Mouse (Mus musculus) limb, embryonic 10.5 days (tissue): ENCODE measurements around the gene Sbf2. TPM values are rescaled to one million over a fixed set of nuclear protein-coding genes. Genes with fewer than 3 reads are reported as not detected.

Experiments used
- DNase-seq: peaks from one replicate; pipeline ENCODE4 v3.0.0-alpha.2; 2017; ENCODE audit warnings: low spot score
- H3K27ac ChIP-seq: fragments of 300-500 bp; sonication (generic); 2 replicates; pipeline ENCODE4 v1.5.1; 2016; ENCODE audit warnings: mild to moderate bottlenecking
- H3K27me3 ChIP-seq: fragments of 300-500 bp; sonication (generic); 2 replicates; pipeline ENCODE4 v1.6.1; 2016; ENCODE audit warnings: low read depth, mild to moderate bottlenecking; ENCODE audit not compliant: poor library complexity, severe bottlenecking
- H3K36me3 ChIP-seq: fragments of 300-500 bp; sonication (generic); 2 replicates; pipeline ENCODE4 v1.6.1; 2016; ENCODE audit warnings: mild to moderate bottlenecking, moderate library complexity
- H3K4me1 ChIP-seq: fragments of 300-500 bp; sonication (generic); 2 replicates; pipeline ENCODE4 v1.6.1; 2016
- H3K4me3 ChIP-seq: fragments of 300-500 bp; sonication (generic); 2 replicates; pipeline ENCODE4 v1.5.1; 2016; ENCODE audit warnings: mild to moderate bottlenecking, moderate library complexity
- H3K9me3 ChIP-seq: fragments of 300-500 bp; sonication (generic); replicated peaks from 2 replicates; pipeline ENCODE4 v1.6.1; 2016; ENCODE audit warnings: mild to moderate bottlenecking
- WGBS: fragments of 180-500 bp; shearing (Covaris S2); methylation state at CpG from one replicate; pipeline ENCODE4 v1.1.7; 2016; 5-methylcytosine and 5-hydroxymethylcytosine counted together
- polyA plus RNA-seq: library from polyadenylated mRNA; unstranded; fragments of >200 nt; fragmentation: Nextera tagmentation; extraction: Ambion mirVana; gene quantifications from 2 replicates; pipeline ENCODE4 v1.2.1, GENCODE M21; 2016

The Sbf2 gene
- polyA plus RNA-seq, 1 experiment from 2014 or later = 28.7 TPM

- H3K27me3 ChIP-seq = peaks cover 83% of the 10 kb centered on the region
- DNase-seq = peak; percentile 56
- peaks cover 56% of the 10 kb centered on the region for H3K4me1 ChIP-seq
- H3K9me3 ChIP-seq = no peaks in the 10 kb centered on the region
- H3K36me3 ChIP-seq = no peaks in the 10 kb centered on the region
- no peak overlapping the region for H3K27ac ChIP-seq
- peak overlapping the region; percentile 53 for H3K4me3 ChIP-seq
- 2% methylated on average over 12 of the region's 12 CpGs for WGBS
Measured at GRCm38 (mm10) chr7:110627099-110627482, 12.4 kb upstream of the Sbf2 start.

GRCm38 (mm10) chr7:110626186-110627098, 11.7 kb upstream of the Sbf2 start:
- Histone ChIP-seq H3K4me1 (peaks cover 56% of the 10 kb centered on the region), H3K27me3 (peaks cover 77% of the 10 kb centered on the region), H3K4me3 (peak overlapping the region; percentile 53), H3K36me3 (no peaks in the 10 kb centered on the region), H3K27ac (no peak overlapping the region), H3K9me3 (no peaks in the 10 kb centered on the region)
- no peak for DNase-seq
- 3% methylated on average over 28 of the region's 28 CpGs for WGBS

DNA sequence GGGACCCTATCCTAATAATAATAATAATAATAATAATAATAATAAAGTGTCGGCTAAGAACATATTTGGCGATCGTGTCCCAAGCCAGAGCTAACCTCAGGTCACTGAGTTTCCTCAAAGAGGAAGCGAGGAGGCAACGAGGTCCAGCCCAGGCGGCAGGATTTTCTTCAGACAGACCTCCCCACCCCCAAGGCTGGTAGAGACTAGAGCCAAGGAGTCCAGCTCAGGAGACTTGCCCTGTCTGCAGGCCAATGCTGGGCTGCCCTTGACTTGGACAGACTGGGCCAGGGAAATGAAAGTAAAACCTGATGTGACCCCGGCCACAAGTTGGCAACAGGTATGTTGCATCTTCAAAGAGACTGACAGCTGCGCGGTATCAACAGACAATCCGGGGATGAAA, 10.8 kb upstream of the Sbf2 start:
- Histone ChIP-seq H3K9me3 (no peaks in the 10 kb centered on the region), H3K36me3 (no peaks in the 10 kb centered on the region), H3K27me3 (peaks cover 71% of the 10 kb centered on the region), H3K4me3 (peak overlapping the region; percentile 40; the same call in 1 of the 2 replicates), H3K4me1 (peaks cover 50% of the 10 kb centered on the region), H3K27ac (no peak overlapping the region)
- no peak for DNase-seq
- WGBS = 54% methylated on average over 10 of the region's 10 CpGs

GRCm38 (mm10) chr7:110624961-110625360, 10.2 kb upstream of the Sbf2 start:
- H3K4me1 ChIP-seq = peaks cover 45% of the 10 kb centered on the region
- peaks cover 71% of the 10 kb centered on the region for H3K27me3 ChIP-seq
- no peak overlapping the region for H3K4me3 ChIP-seq
- no peak for DNase-seq
- 89% methylated on average over 13 of the region's 13 CpGs for WGBS
- H3K9me3 ChIP-seq = no peaks in the 10 kb centered on the region
- H3K36me3 ChIP-seq = no peaks in the 10 kb centered on the region
- H3K27ac ChIP-seq = no peak overlapping the region

GRCm38 (mm10) chr7:110624067-110624466, 9.3 kb upstream of the Sbf2 start:
- no peak for DNase-seq
- peaks cover 66% of the 10 kb centered on the region for H3K27me3 ChIP-seq
- H3K4me1 ChIP-seq = peaks cover 41% of the 10 kb centered on the region
- 63% methylated on average over 2 of the region's 2 CpGs for WGBS
- no peaks in the 10 kb centered on the region for H3K36me3 ChIP-seq
- H3K9me3 ChIP-seq = no peaks in the 10 kb centered on the region
- H3K27ac ChIP-seq = no peak overlapping the region
- no peak overlapping the region for H3K4me3 ChIP-seq

DNA sequence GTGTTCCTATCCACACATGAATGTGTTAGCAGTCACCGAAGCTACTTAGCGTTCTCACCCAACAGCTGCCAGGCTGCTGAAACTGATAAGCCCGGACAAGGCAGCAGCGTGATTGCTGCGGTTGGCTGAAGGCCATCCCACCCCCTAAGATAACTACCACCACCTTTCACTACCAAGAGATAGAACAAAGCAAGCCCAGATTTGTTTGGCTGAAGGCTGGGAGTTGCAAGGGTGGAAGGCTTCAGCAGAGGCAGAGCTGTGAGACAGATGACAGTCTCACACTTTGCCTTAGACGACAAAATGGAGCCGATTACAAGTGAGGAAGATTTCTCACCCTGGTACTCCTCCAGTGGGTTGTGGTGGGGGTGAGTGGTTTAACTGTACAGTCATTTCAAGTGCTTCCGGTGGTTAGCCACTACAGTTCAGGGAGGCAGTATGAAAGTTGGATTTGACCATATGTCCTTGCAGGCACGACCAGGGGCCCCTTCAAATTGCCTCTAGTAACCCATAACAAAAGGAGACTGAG, 4.4 kb upstream of the Sbf2 start:
- H3K27me3 ChIP-seq = peaks cover 18% of the 10 kb centered on the region
- DNase-seq = no peak
- peaks cover 16% of the 10 kb centered on the region for H3K4me1 ChIP-seq
- 36% methylated on average over 9 of the region's 9 CpGs for WGBS
- no peak overlapping the region for H3K4me3 ChIP-seq
- no peak overlapping the region for H3K27ac ChIP-seq
- H3K36me3 ChIP-seq = no peaks in the 10 kb centered on the region
- H3K9me3 ChIP-seq = no peaks in the 10 kb centered on the region

DNA sequence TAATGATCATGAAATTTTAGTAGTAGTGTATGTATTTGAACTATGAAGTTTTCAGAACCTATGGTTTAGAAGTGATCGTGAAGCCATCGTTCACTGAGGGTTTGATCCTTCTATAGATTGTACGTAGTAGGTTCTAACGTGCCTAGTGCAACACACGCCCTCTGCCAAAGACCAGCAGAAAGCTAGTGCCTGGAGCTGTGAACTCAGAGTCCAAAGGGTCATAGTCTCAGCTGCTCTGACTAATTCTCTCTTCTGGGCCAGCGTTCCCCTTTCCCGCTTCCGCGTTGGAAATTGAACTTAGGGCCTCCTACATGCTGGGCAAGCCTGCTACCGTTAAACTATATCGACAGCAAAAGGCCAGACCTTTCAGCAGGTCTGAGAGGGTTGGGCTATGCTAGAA, 1.1 kb upstream of the Sbf2 start:
- H3K4me3 ChIP-seq = peak overlapping the region; percentile 94
- peaks cover 19% of the 10 kb centered on the region for H3K4me1 ChIP-seq
- whole genome bisulfite sequencing = 6% methylated on average over 11 of the region's 11 CpGs
- H3K9me3 ChIP-seq = no peaks in the 10 kb centered on the region
- 0 out of 2 replicates have a peak, but pooled peaks cover 9% of the 10 kb centered on the region for H3K27me3 ChIP-seq
- peak; percentile 38 for DNase-seq
- no peaks in the 10 kb centered on the region for H3K36me3 ChIP-seq
- no peak overlapping the region for H3K27ac ChIP-seq

DNA sequence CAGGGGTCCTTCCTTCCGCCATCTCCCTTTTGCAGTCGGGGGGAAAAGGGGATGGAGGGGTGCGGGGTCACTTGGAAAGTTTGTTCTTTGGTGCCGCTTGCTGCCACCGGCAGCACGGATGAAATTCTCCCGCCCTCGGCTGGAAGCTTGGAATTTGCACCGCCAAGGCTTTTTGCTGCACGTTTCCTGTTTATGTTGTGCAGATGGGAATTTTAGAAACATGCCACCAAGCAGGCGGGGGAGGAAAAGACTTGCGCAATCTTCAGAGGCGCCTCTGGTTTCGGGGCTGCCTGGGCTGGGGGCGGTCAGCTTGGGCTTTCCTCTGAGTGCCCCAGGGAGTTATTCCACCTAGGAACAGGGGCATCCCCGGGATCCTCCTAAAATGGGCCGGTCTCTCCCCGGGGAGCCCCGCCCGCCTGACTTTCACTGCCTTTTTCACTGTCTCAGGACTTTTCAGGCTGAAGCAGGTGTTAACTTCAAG, 469 bp upstream of the Sbf2 start:
- no peak for DNase-seq
- Histone ChIP-seq H3K4me1 (peaks cover 19% of the 10 kb centered on the region), H3K4me3 (peak overlapping the region; percentile 94), H3K27ac (peak overlapping the region; percentile 98), H3K36me3 (no peaks in the 10 kb centered on the region), H3K27me3 (0 out of 2 replicates have a peak, but pooled peaks cover 5% of the 10 kb centered on the region), H3K9me3 (no peaks in the 10 kb centered on the region)
- under 1% methylated on average over 20 of the region's 20 CpGs for WGBS

- no peak for DNase-seq
- H3K27ac ChIP-seq = peak overlapping the region; percentile 98
- H3K36me3 ChIP-seq = 0 out of 2 replicates have a peak, but pooled peaks cover 2% of the 10 kb centered on the region
- WGBS = 4% methylated on average over 17 of the region's 17 CpGs
- H3K4me1 ChIP-seq = peaks cover 19% of the 10 kb centered on the region
- H3K9me3 ChIP-seq = no peaks in the 10 kb centered on the region
- H3K27me3 ChIP-seq = no peaks in the 10 kb centered on the region
- H3K4me3 ChIP-seq = peak overlapping the region; percentile 94
Measured at GRCm38 (mm10) chr7:110613381-110614132, 1.2 kb downstream of the Sbf2 start.

GRCm38 (mm10) chr7:110606906-110607305, 7.8 kb downstream of the Sbf2 start:
- Histone ChIP-seq H3K36me3 (0 out of 2 replicates have a peak, but pooled peaks cover 2% of the 10 kb centered on the region), H3K9me3 (no peaks in the 10 kb centered on the region), H3K4me1 (no peaks in the 10 kb centered on the region), H3K4me3 (no peak overlapping the region), H3K27ac (no peak overlapping the region), H3K27me3 (no peaks in the 10 kb centered on the region)
- 94% methylated on average over 1 of the region's 1 CpGs for WGBS
- DNase-seq = no peak

GRCm38 (mm10) chr7:110605476-110605875, 9.2 kb downstream of the Sbf2 start:
- Histone ChIP-seq H3K4me1 (no peaks in the 10 kb centered on the region), H3K27me3 (no peaks in the 10 kb centered on the region), H3K36me3 (0 out of 2 replicates have a peak, but pooled peaks cover 2% of the 10 kb centered on the region), H3K9me3 (no peaks in the 10 kb centered on the region), H3K27ac (no peak overlapping the region), H3K4me3 (no peak overlapping the region)
- no peak for DNase-seq
- WGBS = 82% methylated on average over 4 of the region's 4 CpGs

DNA sequence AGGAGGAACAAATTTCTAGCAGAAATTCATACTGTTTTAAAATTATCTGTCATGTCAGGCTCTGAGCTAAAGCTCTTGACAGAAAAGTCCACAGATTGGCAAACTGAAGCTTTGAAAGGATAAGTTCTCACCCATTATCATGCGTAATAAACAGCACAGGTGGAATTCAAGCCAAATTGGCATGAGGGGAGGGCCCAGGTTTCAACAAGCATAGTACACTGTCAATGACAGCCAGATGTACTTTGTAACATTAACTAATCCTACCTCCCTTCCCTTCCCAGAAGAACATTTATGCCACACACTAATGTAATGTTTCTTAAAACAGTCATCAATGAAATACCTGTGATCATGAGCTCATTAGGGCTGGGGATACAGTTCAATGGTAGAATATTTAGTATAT, 17.6 kb downstream of the Sbf2 start:
- Histone ChIP-seq H3K4me3 (no peak overlapping the region), H3K27ac (no peak overlapping the region), H3K36me3 (peaks cover 8% of the 10 kb centered on the region), H3K27me3 (no peaks in the 10 kb centered on the region), H3K9me3 (no peaks in the 10 kb centered on the region), H3K4me1 (no peaks in the 10 kb centered on the region)
- DNase-seq = no peak
- 100% methylated on average over 1 of the region's 1 CpGs for WGBS
